Mouse (Mus musculus): ENCODE data around the gene Tmem269. TPM values are rescaled to one million over a fixed set of nuclear protein-coding genes. Genes with fewer than 3 reads are reported as not detected.

Tmem269 gene
- total RNA-seq (2021), result not detected
- long read RNA-seq, experiment 1, result 0 reads
- long read RNA-seq, experiment 2, result 0 reads

DNA sequence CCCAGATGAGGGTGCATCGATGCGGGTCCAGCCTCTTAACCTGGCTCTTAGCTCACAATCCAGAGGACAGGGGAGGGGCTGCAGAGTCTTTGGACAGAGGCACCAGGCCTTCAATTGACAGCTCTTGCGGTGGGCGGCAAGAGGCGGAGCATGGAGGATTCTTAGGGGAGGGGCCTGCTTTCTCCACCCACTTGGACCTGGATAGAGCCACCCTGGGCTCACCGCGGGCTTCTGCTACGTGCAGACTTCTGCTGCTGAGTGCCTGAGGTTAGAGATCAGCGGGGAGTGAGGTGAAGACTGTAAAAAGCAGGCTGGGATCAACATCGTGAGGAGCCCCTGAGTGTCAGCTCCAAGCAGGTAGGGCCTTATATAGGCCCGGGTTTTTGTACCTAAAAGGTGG is at the start of gene Tmem269:
Tmem269 (minus strand) TSS at position 49 of the 400 bp plus-strand sequence.
- no peak for DNase-seq

GRCm38 (mm10) chr4:119266606-119267005 is 48.6 kb upstream of the Tmem269 start:
- DNase-seq, result no peak

GRCm38 (mm10) chr4:119263459-119263858 is 45.4 kb upstream of the Tmem269 start:
- DNase-seq, result no peak

DNA sequence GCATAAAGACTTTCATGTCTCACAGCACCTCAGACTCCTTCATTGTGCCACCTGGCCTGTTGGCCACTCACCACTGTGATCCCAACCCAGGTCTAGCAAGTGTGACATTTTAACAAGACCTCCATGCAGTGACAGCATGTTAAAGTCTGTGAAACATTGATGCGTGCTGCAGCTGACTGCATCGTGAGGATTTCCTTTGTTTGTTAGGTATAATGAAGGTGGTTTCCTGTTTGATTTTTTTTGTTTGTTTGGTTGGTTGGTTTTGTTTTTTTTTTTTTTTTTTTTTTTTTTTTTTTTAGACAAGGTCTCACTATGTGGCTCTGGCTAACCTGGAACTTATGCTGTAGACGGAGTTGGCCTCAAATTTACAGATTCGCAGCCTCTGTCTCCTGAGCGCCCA is 44.5 kb upstream of the Tmem269 start:
- DNase-seq, result no peak

GRCm38 (mm10) chr4:119261087-119261713 is 43.2 kb upstream of the Tmem269 start:
- DNase-seq, result no peak

DNA sequence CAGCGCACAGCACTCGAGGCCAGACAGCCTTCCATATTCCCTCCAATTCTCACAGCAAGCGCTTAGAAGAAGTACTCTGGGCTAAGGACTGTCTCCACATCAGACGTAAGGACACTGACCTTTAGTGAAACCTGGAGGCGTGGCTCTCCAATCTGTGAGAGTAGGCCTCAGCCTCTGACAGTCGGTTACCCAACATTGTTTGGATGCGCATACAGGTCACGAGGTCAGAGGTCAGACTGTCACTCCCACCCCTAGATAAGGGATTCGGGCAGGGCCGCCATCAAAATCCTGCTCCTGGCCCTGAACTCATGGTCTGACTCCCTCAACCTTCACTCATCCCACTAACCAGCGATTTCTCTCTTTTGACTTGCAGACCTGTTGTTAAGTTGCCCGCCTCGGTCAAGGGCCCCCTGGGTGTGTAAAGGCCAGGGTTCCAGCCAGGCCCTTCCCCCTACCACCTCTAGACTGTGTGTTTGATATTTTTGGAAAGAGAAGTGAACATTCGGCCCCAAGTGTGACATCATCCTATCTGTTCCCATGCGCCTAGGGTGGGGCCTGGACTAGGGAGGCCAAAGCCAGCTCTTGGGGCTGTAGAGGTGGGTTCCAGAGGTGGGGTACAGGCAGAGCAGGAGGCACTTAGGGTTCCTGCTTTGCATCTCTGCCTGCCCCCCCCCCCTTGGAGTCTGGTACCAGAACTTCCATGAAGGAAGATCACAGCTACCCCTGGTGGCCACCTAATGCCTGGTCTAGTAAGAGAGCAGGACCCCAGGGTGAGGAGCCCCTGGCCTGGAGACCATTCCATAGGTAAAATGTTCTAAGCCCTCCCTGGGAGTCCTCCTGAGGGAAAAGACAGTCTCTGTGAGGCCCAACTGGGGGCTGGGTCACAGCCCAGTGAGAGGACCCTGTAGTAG is 41.6 kb upstream of the Tmem269 start:
- DNase-seq, result no peak

GRCm38 (mm10) chr4:119257083-119257482 is 39.1 kb upstream of the Tmem269 start:
- no peak for DNase-seq

DNA sequence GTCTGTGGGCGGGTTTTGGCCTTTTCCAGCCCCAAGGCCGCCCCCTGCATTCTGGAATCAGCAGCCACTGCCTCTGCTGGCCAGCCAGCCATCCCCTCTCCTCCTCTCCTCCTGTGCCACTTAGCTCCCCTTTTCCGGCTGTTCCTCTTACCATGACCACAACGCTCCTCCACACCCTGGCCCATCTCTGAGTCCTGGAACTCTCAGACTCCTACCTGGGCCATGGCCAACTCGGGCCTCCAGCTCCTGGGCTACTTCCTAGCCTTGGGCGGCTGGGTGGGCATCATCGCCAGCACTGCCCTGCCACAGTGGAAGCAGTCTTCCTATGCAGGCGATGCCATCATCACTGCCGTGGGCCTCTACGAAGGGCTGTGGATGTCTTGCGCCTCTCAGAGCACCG is 37.3 kb upstream of the Tmem269 start, which contains the start of gene Cldn19:
Cldn19 (plus strand) TSS at position 64 of the 400 bp plus-strand sequence.
- peak in 1 of 2 experiments; percentile 23 for DNase-seq

DNA sequence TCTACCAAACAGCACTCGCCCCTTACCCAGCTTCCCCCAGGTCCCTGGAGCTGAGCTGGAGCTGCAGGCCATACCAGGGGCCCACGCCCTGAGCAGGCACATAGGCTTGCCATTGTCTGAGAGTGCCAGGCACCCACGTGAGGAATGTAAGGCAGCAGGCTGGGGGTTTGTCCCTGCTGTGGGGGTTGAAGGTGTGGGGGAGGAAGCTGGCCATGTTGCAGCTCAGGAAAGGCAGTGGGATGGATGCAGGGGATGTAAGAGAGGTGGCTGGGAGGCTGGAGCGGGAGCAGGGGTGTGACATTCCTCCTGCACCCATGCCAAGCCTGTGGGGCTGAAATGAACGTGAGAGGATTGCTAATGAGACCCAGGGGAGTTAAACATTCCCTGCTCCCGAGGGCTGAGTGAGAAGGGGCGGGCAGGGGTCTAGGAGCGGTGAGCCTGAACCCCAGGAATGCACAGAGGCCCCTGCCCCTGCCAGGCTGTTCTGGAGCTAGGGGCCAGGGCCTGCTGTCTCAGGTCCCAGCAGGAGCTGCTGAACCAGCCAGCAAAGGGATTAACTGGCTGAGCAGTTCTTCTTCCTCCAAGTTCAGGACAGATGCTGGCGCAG is 36.1 kb upstream of the Tmem269 start:
- no peak for DNase-seq

DNA sequence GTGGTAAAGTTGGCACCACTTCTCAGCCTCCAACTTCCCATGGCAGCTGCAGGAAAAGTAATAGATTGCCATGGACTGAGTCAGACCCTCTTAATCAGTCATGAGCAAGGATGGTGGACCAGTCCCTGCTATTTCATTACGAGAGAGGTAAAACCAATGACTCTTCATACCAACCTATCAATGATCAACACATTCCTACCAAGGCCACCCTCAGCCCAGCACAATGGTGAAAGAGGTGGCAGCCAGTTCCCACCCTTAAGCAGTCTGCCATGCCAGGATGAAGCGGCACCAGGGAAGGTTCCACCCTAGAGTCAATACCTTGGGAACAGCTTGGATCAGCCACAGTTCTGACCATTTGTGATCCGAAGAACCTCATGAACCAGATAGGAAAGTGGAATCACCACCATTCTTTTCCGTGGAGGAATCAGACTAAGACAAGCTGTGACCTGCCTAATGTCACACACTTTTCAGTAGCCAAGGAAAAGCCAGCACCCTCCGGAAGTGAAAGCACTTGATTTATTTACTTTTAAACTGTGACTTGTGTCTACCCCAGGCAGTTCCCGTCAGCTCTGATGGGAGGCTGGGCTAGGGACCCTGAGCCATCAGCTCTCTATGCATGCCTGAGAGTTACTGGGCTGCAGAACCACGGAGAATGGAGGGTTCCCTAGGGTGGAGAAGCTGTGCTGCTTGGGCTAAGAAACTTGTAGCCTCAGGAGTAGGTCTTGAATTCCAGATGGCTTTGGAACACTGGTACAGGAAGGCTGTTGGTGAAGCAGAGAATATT is 34.2 kb upstream of the Tmem269 start:
- no peak for DNase-seq

DNA sequence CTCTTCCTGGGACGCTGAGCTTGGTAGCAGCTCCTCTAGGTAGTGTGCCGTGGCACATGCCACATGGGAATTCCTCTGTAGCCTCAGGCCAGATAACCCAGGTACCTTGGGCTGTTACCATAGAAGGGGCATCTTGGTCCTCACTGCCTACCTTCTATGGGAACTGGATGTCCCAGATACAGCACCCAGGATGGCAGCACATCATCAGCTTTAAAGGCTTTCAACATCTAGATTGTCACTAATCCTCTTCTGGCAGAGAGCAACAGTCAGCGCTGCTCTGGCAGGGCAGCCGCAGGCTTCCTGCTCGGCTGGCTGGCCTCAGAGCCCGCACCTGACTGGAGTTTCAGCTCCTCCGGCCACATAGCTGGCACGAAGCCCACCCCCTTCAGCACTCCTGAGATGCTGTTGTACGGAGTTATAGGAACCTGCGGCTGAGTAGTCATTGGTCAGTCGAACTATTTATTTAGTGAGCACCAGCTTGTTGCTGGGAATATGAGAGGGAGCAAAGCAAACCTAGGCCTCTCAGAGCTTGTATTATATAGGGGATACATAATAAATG is 30.5 kb upstream of the Tmem269 start:
- no peak for DNase-seq

DNA sequence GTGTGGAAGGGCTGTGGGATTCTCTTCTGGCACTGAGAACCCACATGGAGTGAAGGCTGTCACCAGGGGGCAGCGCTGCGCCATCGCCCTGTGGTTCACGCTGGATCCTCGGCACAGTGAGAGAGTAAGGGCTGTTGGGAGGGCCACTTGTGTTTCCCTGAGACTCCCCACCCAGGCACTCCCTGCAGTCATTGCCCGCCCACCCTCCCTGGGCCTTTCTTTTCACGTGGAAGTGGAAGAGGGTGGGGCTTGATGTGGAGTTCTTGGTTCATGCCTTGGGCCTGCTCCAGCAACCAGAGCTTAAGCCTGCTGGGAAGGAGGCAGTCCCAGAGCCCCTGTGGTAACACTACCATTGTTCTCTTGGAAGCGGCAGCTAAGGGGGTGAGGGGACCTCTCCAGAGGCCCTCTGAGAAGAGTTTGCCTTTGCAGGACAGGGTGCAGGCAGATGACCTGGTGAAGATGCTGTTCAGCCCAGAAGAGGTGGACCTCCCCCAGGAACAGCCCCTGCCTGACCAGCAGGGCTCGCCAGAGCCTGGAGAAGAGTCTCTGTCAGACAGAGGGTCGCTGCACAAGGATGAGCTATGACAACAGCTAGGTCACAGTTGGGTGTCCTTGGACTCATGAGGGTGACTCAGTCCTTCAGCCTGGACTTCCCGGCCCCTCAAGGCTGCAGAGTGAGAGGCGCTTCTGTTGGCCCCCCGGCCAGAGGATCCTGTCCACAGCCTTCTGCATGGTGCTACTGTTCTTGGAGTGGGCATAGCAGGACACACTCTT is 29.6 kb upstream of the Tmem269 start:
- peak; percentile 87 to 93 for DNase-seq

DNA sequence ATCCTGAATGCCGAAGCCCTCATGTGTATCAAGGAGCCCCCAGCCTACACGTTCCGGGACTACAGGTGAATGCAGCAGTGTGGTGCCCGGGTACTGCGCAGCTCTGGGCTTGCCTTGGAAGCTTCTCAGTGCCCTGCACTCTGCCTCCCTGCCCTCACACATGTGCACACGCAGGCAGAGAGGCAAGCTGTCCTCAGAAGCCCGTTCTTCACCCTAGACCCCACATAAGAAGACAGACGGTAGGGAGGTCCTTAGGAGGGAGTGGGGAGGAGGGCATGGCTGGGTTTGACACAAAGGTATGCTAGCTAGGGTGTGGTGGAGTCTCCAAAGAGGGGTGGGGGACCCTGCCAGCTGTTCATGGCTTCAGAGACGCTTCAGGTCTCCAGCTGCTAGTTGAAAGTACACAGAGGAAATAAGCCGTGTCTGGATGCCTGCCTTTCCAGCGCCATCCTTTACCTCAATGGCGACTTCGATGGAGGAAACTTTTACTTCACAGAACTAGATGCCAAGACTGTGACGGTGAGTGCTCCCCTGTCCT is 28.7 kb upstream of the Tmem269 start:
- no peak for DNase-seq

DNA sequence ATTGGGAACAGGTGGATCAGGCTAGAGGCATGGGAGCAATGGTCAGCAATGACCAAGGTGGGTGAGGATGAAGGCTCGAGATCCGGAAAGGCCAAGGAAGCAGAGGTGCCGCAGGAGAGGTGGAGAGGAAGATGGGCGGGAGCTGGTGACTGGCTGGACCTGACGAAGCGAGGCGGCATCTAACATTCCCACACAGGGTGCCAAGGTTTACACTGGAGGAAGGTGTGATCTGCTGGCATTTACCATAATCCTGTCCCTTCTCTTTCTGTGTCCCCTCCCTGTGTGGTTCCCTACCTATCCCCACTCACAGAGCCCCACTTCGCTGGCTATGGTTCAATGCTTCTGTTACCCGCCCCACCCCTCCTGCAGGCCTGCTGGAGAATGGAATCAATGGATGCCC is 27.9 kb upstream of the Tmem269 start:
- no peak for DNase-seq

GRCm38 (mm10) chr4:119245556-119245955 is 27.5 kb upstream of the Tmem269 start:
- DNase-seq, result peak; percentile 52 to 58

GRCm38 (mm10) chr4:119244468-119245240 is 26.6 kb upstream of the Tmem269 start:
- no peak for DNase-seq

- no peak for DNase-seq
Observed at GRCm38 (mm10) chr4:119242571-119242970, 24.6 kb upstream of the Tmem269 start.

DNA sequence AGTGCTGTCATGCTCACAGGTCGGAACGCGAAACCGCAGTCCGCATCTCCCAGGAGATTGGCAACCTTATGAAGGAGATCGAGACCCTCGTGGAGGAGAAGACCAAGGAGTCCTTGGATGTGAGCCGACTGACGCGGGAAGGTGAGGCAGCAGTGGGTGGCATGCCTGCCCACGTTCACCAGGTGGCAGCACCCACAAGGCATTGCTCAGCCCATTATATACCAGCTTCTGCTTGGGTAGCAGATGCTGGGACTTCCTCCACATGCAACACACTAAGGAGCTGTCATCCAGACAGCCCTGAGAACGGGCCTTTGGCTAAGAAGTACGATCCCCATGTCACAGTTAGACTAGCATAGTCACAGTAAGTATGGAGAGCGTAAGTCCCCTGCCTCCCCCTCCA is 23.6 kb upstream of the Tmem269 start:
- DNase-seq, result no peak

- DNase-seq, result no peak
Observed at GRCm38 (mm10) chr4:119239181-119239682, 21.2 kb upstream of the Tmem269 start.

DNA sequence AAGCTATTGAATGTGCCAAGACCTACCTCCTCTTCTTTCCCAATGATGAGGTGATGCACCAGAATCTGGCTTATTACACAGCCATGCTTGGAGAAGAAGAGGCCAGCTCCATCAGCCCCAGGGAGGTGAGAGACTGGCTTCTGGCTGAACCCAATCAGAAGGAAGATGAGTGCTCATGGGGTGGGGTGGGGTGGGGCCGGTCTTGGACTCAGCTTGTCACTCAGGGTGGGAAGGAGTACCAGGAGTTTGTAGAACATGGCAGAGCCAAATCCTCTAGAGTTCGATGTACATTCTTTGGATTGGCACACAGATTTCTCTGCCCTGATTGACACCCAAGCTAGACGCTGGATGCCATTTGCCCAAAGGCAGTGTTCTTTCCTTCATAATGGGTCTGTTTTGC is 20.6 kb upstream of the Tmem269 start:
- DNase-seq, result no peak

All from adrenal gland, postnatal 36 days (tissue).